Mouse (Mus musculus) left cerebral cortex, adult 8-10 months (tissue): ENCODE data around the gene Dppa1. TPM values are rescaled to one million over a fixed set of nuclear protein-coding genes. Genes with fewer than 3 reads are reported as not detected.

ENCODE experiments used
- total RNA-seq, 4 experiments: library from RNA; stranded (reverse); gene quantifications; 2 replicates each; pipeline ENCODE4 v1.2.4; 2022

Dppa1 gene
- total RNA-seq, 4 experiments from 2014 or later = not detected

Other genes starting within 250 kb of the Dppa1 start
- gene Itk, start 239.7 kb downstream of the Dppa1 start, total RNA-seq = 1 to 10 TPM in 1 of 4 experiments, under 1 TPM in 3; 0.64 to 1.1 (median 0.72) TPM
- not detected for gene Fam71b, start 232.7 kb downstream of the Dppa1 start, total RNA-seq
- gene Med7, start 192.3 kb downstream of the Dppa1 start, total RNA-seq = 10 to 100 TPM; 22.7 to 31.2 (median 25.8) TPM
- gene Havcr2, start 174.3 kb downstream of the Dppa1 start, total RNA-seq = 10 to 100 TPM in 1 of 4 experiments, 1 to 10 TPM in 3; 3.0 to 12.0 (median 6.1) TPM
- not detected for gene Gm12169, start 105.0 kb downstream of the Dppa1 start, total RNA-seq
- gene BC053393, start 57.7 kb downstream of the Dppa1 start, total RNA-seq = not detected
- gene Timd2, start 77.8 kb upstream of the Dppa1 start, total RNA-seq = not detected
- gene Havcr1, start 105.8 kb upstream of the Dppa1 start, total RNA-seq = not detected
- gene Timd4, start 181.5 kb upstream of the Dppa1 start, total RNA-seq = under 1 TPM in 1 of 4 experiments, not detected in 3; 0.16 TPM